Mouse (Mus musculus): ENCODE measurements around the gene Lpcat4.
A peak's percentile ranks its signal among the peaks of the same experiment; 100 is the strongest.

DNA sequence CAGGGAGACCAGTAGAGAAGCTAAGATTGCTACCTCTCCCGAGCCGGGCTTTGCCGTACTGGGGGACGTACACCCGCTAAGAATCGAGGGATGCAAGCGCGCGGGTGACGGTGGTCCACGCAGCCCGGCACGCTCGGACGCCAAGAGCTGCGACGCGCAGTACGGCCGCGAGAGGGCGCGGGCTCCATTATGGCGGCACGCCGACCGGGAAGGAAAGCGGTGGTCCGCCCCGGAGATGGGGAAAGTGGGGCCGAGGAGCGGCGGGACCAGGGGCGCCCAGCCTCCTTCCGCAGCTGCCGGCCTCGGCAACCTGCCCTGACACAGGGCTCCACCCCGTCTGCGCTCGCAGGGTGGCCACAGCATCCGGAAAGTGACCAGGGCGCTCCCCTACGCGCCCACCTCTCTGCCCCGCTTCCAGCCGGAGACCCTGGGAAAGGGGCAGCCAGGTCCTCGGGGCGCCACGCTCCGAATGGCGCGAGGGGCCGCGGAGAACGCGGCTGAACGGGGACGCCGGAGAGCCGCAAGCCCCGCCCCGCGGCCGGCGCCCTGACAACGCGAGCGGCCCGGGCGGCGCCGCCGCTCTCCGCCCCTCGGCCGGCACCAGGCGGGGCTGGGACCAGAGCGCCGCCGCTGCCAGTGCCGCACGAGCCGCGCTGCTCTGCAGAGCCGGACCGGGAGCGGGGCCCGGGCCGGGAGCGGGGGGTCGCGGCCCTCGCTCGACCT, at the start of gene Lpcat4:
- peak; percentile 99 for TF ChIP-seq CTCF (IDR thresholded peaks at IDR 0.05; ENCODE audit: control insufficient read depth, insufficient read depth, insufficient read length)
- no peak for TF ChIP-seq MYOG (IDR thresholded peaks at IDR 0.05; ENCODE audit: control insufficient read depth, extremely low read depth, insufficient read length)
- no peak for TF ChIP-seq CEBPB (IDR thresholded peaks at IDR 0.05; ENCODE audit: low read depth)
